Mouse (Mus musculus) spleen, embryonic (tissue): ENCODE results near the gene C030005K15Rik.
"Not testable (repeated sequence)": the region's sequence is repeated elsewhere in the genome, so short reads cannot be mapped to it uniquely, and the experiment has no call there.

Source experiments
- CTCF ChIA-PET: fragments of 350-600 bp; sonication (Branson Sonifier 250); formaldehyde crosslinking; loops from one replicate; lab custom pipeline; 2022; lab: Charles Lee

The C030005K15Rik gene

DNA sequence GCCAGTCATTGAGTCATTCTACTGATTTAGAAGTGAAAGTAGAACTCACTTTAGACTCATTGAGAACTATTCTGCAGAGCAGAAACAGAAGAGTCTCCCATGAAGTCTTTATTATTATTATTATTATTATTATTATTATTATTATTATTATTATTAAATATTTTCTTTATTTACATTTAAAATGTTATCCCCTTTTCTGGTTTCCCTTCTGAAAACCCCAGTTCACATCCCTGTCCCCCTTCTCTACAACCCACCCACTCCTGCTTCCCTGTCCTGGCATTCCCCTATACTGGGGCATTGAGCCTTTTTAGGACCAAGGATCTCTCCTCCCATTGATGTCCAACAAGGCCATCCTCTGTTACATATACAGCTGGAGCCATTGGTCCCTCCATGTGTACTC is at the start of gene C030005K15Rik:
C030005K15Rik (minus strand) TSS at position 101 of the 400 bp plus-strand sequence.
- CTCF ChIA-PET: not testable (repeated sequence)

DNA sequence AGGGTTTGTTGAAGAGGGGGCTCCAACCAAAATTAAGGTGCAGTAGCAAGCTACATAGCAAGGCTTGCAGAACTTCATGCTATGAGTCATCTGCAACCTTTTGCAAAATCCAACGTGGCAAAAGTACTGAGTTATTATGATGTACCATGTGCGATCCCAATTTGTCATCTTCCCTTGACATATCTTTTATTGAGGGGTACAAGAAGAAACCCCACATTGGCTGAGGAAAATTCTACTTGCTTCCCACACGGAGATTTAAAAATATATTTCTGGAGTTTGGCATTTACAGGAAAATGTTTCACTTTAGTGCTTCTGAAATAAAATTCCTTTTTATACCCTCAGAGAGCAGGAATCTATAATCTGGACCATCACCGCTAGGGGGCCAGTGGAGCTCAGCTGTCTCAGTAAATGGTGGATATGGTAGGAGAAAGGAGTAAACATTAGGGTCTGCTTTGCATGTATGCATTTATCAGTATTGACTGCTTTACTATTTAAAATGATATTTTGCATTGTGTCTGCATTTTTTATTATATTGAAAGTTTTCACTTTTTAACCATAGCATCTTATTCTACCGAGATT is 41.7 kb upstream of the C030005K15Rik start:
- CTCF ChIA-PET: no interaction called here

DNA sequence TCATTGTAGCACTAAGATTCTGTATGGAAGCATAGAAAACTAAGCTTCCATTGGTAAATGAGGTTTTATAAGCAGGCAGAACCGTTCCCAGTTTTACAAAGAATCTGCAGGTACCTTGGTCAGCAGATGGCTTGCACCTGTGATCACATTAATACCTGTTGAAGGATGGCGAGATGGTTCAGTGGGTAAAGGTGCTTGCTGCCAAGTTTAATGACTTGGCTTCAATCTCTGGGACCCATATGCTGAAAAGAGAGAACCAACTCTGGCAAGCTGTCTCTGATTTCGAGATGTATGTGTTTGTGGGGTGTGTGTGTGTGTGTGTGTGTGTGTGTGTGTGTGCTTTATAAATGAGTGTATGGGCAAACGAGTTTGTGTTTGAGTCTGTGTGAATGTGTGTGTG is 27.3 kb upstream of the C030005K15Rik start:
- CTCF ChIA-PET: no interaction called here

DNA sequence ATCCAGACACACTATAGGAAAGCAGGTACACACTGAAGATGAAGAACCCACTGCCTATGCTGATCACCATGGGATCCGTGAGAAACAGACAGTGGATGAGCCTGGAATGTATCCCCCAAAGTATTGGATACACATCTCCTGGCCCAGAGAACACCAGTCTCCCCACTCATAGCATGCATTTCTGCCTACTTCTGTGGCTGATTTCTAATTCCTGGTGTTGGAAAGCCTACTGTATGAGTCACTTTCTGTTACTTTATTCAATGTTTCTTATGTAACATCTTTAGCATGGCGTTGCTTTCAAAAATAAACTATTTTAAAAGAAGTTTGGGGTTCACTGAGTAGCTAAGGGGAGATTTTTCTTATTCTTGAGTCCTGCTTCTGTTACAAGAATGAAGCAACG is 20.7 kb upstream of the C030005K15Rik start:
- CTCF ChIA-PET: no interaction called here

DNA sequence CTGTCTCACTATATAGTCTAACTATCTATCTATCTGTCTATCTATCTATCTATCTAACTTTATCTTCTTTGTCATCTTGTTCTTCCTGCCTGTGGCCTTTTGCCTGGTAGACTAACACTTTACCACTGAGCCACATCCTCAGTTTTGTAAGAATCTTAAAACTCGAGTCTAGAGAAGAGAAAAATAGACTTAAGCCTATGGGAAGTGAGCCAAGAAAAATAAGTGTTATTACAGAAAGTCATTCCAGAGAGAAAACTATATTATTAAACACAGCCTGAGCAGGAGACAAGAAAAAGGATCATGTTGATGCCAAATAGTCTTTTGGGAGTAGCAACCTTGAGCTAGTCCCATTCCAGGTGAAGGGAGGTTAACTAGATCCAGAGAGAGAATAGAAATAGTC is 626 bp downstream of the C030005K15Rik start:
- CTCF ChIA-PET: no interaction called here

GRCm38 (mm10) chr10:97722709-97723108 is 3.8 kb downstream of the C030005K15Rik start:
- CTCF ChIA-PET: no interaction called here

GRCm38 (mm10) chr10:97720625-97721024 is 5.9 kb downstream of the C030005K15Rik start:
- CTCF ChIA-PET: no interaction called here

DNA sequence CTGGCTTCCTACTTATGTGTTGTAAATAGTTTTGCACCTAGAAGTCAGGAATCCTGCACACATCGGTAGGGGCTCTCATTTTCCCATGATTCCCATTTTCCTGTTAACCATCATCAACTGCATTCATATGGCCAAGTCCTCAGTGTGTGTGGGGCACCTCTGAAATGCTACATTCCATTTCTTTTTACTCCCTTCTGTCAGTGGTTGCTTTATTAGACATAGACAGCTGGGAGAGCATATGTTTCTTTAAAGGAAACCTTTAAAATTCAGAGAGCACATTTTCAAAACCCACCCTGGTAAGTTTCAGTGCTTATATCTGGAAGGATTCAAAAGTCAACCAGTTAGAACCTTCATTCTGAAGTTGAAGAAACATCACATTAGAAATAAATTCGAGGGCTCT is 8.5 kb downstream of the C030005K15Rik start:
- CTCF ChIA-PET: no interaction called here

GRCm38 (mm10) chr10:97717233-97717632 is 9.3 kb downstream of the C030005K15Rik start:
- CTCF ChIA-PET: no interaction called here

GRCm38 (mm10) chr10:97715289-97715906 is 11.2 kb downstream of the C030005K15Rik start:
- CTCF ChIA-PET: interaction anchor here (0.6 kb wide), 1 partner anchor 27 kb away, joined by 3 read pairs; no protein-coding TSS in a partner anchor

DNA sequence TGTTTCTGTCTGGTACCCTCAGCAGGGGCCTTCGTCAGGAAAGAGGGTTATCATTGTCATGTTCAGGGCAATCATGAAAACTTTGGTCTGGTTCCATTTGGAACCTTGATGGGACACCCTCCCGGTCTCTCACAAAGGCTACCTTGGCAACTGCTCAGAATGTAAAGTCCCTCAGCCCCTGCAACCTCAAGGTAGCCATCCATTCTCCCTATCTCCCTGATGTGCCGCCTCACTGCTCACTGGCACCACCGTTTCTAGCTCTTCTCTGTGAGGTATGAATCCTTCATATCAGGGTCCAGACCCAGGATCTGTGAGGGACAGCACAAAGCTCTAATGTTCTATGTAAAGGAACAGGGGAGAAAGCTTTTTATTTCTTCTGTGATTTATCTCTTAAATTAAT is 12.0 kb downstream of the C030005K15Rik start:
- CTCF ChIA-PET: no interaction called here

- CTCF ChIA-PET: interaction anchor here (0.7 kb wide), 1 partner anchor 1003 kb away, joined by 6 read pairs; no protein-coding TSS in a partner anchor
Measured at GRCm38 (mm10) chr10:97712687-97713086, 13.9 kb downstream of the C030005K15Rik start.

DNA sequence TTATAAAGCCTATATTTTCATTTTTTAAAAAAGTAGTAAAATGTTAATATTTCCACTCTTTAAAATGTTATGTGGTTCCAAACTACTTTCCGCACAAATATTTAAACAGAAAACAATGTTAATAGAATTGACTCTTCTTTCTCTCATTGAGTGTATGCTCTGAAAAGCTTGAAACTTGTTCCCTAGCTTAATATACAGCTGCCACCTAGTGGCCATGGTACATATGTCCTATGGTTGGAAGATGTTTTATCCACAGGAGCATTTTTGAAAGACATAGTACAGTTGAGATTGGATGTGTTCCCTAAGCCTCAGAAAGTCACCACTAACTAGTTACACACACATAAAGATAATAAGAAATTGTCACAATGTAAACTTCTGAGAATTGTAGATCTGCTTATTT is 22.0 kb downstream of the C030005K15Rik start:
- CTCF ChIA-PET: no interaction called here

DNA sequence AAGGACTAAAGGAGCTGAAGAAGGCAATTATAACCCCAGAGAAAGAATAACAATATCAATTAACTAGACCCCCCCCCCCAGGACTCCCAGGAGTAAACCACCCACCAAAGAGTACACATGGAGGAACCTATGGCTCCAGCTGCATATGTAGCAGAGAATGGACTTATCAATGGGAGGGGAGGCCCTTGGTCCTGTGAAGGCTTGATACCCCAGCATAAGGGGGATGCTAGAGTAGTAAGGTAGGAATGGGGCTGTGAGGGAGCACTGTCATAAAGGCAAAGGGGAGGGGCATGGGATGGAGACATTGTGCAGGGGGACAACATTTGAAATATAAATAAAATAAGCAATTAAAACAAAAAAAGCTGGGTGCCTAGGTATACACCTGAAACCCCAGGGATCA is 24.2 kb downstream of the C030005K15Rik start:
- CTCF ChIA-PET: interaction anchor here (0.6 kb wide), 1 partner anchor 1379 kb away, joined by 3 read pairs; no protein-coding TSS in a partner anchor

- CTCF ChIA-PET: no interaction called here
Measured at GRCm38 (mm10) chr10:97693398-97694135, 33.0 kb downstream of the C030005K15Rik start.

- CTCF ChIA-PET: no interaction called here
Measured at GRCm38 (mm10) chr10:97692913-97693312, 33.6 kb downstream of the C030005K15Rik start, which contains the start of gene Ccer1. Gene Ccer1 (plus strand): TSS chr10:97693059.

- CTCF ChIA-PET: no interaction called here
Measured at GRCm38 (mm10) chr10:97689425-97689824, 37.1 kb downstream of the C030005K15Rik start.

DNA sequence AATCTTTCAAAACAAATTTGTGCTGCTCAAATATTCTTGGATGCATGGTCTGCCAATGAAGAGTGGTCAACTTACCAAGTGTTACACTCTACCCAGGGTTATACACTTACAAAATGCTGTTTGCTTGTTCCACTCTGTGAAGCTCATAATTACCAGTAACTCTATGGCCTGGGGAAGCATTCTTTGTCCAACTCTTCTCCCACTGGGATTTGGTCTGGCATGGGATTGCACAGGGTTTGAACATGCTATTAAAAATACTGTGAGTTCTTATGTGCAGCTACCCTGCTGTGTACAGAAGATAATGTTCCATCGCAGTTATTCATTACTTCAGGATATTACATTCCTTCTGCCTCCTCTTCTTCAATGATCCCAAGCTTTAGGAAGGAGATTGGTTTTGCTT is 39.4 kb downstream of the C030005K15Rik start:
- CTCF ChIA-PET: no interaction called here

DNA sequence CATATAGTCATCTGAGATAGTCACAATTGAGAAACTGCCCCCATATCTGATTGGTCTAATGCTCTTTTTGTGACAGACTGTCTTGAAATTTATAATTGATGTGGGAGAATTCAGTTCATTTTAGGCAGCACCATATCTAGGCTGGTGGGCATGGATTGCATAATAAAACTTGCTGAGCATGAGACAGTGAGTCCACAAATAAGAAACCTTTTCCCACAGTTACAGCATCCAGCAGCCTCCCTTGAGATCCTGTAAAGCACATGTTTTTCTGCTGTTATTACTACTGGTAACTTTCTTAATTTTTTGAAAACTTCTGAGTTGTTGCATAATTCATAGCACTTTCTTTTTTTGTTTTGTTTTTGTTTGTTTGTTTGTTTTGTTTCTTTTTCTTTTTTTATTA is 43.6 kb downstream of the C030005K15Rik start:
- CTCF ChIA-PET: no interaction called here
